Mouse (Mus musculus) bone marrow, adult 2 months (tissue): Measurements from ENCODE around the gene Krt12.
A peak's percentile ranks its signal among the peaks of the same experiment; 100 is the strongest.

ENCODE experiments used
- CTCF ChIP-seq: fragments of 200-500 bp; IDR thresholded peaks from 2 replicates; pipeline ENCODE4 v1.5.1; 2011; ENCODE audit warnings: low read length, control low read depth; ENCODE audit not compliant: control insufficient read depth, insufficient read depth
- POLR2A ChIP-seq: fragments of 200-500 bp; IDR thresholded peaks from 2 replicates; pipeline ENCODE4 v1.6.1; 2011; ENCODE audit warnings: low read depth, mild to moderate bottlenecking, control low read depth, low read length, borderline replicate concordance; ENCODE audit not compliant: control insufficient read depth

DNA sequence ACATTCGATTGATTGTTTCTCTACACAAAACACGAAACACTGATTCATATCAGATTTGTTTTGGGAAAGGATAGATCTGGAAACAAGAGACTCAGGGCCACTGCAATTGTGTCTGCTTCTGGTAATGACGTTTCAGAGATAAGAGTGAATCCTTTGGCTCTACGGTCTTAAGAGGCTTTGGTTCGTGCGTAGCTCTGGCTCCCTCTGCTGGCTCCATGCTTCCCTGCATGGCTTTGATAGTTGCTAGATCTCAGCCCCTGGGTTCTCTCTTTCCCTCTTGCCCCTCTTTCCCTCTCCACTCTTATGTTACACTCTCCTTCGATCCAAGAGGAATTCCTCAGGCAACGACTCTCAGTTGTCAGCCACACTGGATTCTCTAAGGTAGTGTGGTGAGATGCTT is 41.1 kb upstream of the Krt12 start:
- TF ChIP-seq POLR2A, result no peak
- TF ChIP-seq CTCF, result peak; percentile 83
